Mouse (Mus musculus) ovary, adult 18-20 months (tissue): ENCODE measurements around the gene Vmn2r36.
"Not testable (repeated sequence)": the region's sequence is repeated elsewhere in the genome, so short reads cannot be mapped to it uniquely, and the experiment has no call there.

Experiments
- DNase-seq: peaks from one replicate; pipeline ENCODE4 v3.0.0; 2022; ENCODE audit warnings: low spot score, mixed read lengths

The Vmn2r36 gene

DNA sequence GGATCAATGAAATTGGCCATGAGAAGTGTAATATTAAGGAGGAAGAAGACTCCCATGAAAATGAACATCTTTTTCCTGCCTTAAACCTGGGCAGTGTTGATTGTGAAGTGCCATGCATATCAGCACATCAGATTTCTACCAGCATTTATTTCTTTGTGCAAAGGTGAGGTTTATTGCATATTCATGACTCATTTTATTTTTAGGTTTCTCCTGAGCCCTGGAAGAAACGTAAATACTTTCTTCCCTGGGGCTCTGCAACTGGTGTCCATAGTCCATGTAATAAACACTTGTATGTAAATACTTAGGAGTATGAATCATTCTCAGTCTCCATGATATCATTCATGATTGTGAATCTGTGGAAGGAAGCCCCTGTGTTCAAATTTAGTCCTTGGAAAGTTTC is at the start of gene Vmn2r36:
Gene Vmn2r36 (minus strand): TSS at position 101 of the 400 bp plus-strand sequence.
- DNase-seq, result not testable (repeated sequence)
